Mouse (Mus musculus) 416B (cell line): ENCODE measurements around the gene Tnk1.
"Not testable (repeated sequence)": the region's sequence is repeated elsewhere in the genome, so short reads cannot be mapped to it uniquely, and the experiment has no call there.

Experiments used
- DNase-seq: peaks from one replicate; pipeline ENCODE4 v3.0.0; 2011; ENCODE audit warnings: low read depth

The Tnk1 gene

GRCm38 (mm10) chr11:69878399-69878798, 19.9 kb upstream of the Tnk1 start:
- DNase-seq: no peak

GRCm38 (mm10) chr11:69877878-69878277, 19.3 kb upstream of the Tnk1 start, which contains the start of gene Tmem95:
Gene Tmem95 (minus strand): TSS chr11:69878018.
- DNase-seq: no peak

DNA sequence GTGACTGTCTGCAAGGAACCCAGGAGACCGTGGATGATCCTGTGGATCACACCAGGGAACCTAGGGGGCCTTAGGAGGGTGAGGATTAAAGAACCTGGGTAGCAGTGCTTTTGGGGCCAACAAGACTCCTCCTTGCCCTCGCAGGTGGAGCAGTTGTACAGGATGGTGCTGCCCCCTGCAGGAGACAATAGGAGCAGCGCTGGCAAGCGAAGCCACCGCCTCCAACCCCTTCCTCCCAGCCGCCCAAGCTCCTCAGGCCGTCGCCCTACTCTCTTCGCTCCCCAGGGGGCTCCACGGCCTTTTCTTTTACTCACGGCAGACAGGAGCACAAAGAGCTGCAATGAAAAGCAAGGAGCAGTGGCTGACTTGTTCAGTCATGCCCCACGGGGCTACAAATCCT, 18.3 kb upstream of the Tnk1 start:
- peak; percentile 94 for DNase-seq

GRCm38 (mm10) chr11:69876186-69876585, 17.7 kb upstream of the Tnk1 start:
- DNase-seq: peak; percentile 85

DNA sequence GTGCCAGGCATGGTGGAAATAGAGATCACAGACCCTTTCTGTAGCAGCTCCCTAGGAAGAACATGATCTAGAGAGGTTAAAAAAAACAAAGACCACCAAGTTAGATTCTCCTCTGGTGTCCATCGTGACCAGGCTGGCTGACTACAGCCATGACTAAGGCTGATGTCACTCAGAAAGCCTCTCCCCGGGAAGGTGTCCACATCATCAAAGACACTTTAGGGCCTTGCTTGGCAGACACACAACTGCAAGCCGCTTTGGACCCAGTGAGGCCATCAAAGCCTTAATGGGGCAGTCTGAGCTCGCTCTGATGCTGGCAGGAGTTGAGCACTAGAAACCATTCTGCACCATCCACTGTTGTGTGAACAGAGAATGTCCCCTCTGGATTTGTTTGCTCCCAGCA, 13.9 kb upstream of the Tnk1 start:
- no peak for DNase-seq

GRCm38 (mm10) chr11:69871822-69872221, 13.3 kb upstream of the Tnk1 start:
- no peak for DNase-seq

GRCm38 (mm10) chr11:69870289-69871069, 11.9 kb upstream of the Tnk1 start:
- no peak for DNase-seq

DNA sequence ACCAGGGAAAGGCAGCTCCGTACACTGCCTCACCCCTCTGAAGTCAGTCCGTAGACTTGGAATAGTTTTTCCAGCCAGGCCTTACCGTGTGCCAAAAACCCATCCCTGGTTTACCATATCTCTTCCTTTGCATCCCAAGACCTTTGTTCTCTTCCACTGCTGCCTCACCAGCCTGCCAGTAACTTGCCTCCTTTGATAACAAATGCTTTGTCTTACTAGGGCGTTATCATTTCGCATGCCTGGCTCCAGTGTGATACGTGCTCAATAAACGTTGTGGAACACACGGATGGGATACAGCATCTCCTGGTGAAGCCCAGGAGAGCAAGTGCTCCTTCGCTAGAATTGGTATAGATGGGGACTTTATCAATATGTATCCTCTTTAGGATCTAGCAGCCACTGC, 8.8 kb upstream of the Tnk1 start:
- no peak for DNase-seq

DNA sequence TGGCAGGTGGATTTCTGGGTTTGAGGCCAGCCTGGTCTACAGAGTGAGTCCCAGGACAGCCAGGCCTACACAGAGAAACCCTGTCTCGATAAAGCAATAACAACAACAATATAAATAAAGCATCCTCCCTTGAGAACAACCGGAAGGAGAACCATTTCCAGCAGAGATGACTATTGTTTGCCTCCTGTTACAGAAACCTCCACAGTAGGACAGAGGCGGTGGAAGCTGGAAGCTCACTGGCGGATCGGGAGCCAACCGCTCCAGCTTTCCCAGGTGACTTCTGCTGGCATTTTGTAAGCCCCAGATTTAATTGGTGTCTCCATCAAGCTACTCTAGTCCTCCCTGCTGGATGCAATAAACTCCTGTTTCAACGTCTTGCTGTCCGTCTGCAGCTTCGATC, 7.0 kb upstream of the Tnk1 start:
- DNase-seq: no peak

GRCm38 (mm10) chr11:69864138-69864860, 5.8 kb upstream of the Tnk1 start:
- DNase-seq: no peak

DNA sequence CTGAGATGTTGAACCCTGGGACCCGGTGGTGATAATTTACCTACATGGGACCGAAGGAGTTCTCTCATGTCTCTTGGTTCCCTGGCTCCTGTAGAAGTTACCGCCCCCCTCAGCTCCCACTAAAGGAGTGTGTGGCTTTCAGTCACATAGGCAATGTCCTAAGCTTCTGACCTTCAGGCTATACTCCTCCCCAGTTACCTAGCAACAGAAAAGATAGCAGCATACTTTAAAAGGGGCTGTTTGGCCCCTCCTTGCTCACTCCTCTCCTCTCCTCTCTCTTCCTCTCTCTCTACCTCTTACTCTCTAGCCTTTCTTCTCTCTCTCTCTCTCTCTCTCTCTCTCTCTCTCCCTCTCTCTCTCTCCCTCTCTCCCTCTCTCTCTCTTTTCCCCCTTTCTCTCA, 5.2 kb upstream of the Tnk1 start:
- DNase-seq: not testable (repeated sequence)

- DNase-seq: peak; percentile 37
Measured at GRCm38 (mm10) chr11:69855347-69855746, 3.2 kb downstream of the Tnk1 start.

DNA sequence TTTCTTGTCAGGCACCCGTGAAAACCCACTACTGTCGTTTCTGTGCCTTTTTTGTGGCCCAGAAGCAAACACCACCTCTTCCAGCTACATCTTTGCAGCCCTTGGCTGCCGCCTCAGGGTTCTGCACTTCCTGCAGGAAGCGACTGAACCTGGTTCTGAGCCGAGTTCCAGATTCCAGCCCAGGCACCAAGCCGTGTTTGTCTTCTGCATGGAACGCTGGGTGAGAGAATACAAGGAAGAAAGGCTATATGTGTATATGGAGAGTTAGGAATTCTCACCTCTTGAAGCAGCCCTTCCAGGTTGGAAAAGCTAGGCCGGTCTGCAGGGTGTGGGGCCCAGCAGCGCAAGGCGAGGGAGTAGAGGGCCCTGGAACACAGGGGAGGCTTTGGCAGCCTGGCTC, 3.9 kb downstream of the Tnk1 start:
- DNase-seq: no peak

GRCm38 (mm10) chr11:69853994-69854393, 4.5 kb downstream of the Tnk1 start:
- DNase-seq: peak; percentile 67

DNA sequence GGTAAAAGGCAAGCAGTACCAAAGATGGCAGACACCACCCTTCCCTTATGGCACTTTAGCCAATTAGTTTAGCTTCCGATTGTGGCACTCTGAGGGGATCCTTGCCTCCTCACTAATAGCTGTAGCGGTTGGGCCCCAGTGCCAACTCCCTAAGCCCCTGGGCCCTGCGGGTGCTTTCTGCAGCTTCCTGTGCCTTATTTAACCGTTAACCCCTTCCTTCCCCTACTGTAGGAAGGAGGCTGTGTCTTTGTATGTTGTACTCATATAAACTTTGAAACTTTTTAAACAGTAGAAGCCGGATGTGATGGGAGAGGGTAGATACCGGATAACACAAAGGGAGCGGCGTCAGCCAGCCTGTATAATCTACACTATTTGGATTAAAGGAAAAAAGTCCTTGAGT, 7.8 kb downstream of the Tnk1 start:
- DNase-seq: no peak

GRCm38 (mm10) chr11:69849884-69850283, 8.6 kb downstream of the Tnk1 start:
- DNase-seq: no peak

GRCm38 (mm10) chr11:69849128-69849527, 9.4 kb downstream of the Tnk1 start:
- DNase-seq: no peak

GRCm38 (mm10) chr11:69848021-69848420, 10.5 kb downstream of the Tnk1 start:
- DNase-seq: no peak

- no peak for DNase-seq
Measured at GRCm38 (mm10) chr11:69846738-69847688, 11.5 kb downstream of the Tnk1 start.

- peak; percentile 94 for DNase-seq
Measured at GRCm38 (mm10) chr11:69846198-69846680, 12.3 kb downstream of the Tnk1 start, which contains the start of gene Plscr3. Gene Plscr3 (plus strand): TSS chr11:69846376.

DNA sequence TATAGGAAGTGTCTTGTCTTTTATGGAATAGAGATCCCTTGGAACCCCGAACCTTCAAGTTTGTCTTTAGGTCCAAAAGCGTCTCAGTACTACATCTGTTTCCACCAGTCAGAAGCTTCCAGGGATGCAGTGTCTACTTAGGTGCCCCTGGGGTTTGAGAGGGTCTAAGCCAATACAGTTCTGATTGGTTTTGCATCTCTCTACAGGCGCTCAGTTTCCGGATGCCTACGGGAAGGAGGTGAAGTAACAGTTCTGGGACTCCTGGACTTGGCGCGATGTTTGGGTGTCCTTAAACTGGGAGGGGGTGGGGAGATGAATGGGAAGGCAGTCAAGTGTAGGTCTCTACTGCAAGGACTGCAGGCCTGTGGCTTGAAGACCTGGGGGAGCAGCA, 19.8 kb downstream of the Tnk1 start:
- peak; percentile 72 for DNase-seq
